Mouse (Mus musculus) B cell, adult 2 months (primary cell): ENCODE measurements at regions not wholly inside any gene's neighbourhood (a gene's known extent, or its start where the extent isn't known, plus 50 kb on each side); places are given as distances from the start of the nearest gene placed in this dataset.
A peak's percentile ranks its signal among the peaks of the same experiment; 100 is the strongest.

Experiments
- DNase-seq, 2 experiments: peaks; one replicate each; pipeline ENCODE4 v3.0.0; 2022

DNA sequence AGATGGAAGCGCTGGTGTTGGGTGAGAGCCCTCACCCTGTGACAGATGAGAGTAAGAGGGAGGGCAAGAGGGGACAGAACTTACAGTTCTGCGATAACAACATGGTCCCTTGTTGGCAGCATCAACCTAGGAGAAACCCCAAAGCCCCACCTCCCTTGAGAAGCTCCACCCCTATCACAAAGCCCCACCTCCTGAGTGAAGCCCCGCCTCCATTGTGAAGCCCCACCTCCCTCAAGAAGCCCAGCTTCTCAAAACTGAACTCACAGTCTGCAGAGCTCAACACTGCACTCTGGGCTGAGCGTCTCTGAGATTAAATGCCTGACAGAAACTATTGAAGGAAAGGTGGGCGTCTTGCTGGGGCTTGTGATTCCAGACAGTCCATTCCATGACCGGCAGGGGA is 131.6 kb downstream of the Cryba4 start:
- peak; percentile 27 to 52 for DNase-seq

- peak; percentile 31 to 43 for DNase-seq
Measured at GRCm38 (mm10) chr5:112121554-112121953, 130.8 kb downstream of the Cryba4 start.

DNA sequence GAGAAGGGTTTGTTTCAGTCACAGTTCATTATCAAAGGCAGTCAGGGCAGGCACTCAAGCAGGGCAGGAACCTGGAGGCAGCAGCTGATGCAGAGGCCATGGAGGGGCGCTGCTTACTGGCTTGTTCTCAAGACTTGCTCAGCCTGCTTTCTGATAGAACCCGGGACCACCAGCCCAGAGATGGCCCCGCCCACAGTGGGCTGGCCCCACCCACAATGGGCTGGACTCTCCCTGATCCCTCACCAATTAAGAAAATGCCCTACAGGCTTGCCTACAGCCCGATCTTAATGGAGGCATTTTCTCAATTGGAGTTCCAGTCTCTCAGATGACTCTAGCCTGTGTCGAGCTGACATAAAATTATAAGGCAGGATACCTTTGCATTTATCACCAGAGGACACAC is 129.7 kb downstream of the Cryba4 start:
- no peak for DNase-seq

GRCm38 (mm10) chr5:112127171-112127570 is 125.1 kb downstream of the Cryba4 start:
- peak in 1 of 2 experiments; percentile 5 for DNase-seq

- no peak for DNase-seq
Measured at GRCm38 (mm10) chr5:112132746-112133145, 119.6 kb downstream of the Cryba4 start.

DNA sequence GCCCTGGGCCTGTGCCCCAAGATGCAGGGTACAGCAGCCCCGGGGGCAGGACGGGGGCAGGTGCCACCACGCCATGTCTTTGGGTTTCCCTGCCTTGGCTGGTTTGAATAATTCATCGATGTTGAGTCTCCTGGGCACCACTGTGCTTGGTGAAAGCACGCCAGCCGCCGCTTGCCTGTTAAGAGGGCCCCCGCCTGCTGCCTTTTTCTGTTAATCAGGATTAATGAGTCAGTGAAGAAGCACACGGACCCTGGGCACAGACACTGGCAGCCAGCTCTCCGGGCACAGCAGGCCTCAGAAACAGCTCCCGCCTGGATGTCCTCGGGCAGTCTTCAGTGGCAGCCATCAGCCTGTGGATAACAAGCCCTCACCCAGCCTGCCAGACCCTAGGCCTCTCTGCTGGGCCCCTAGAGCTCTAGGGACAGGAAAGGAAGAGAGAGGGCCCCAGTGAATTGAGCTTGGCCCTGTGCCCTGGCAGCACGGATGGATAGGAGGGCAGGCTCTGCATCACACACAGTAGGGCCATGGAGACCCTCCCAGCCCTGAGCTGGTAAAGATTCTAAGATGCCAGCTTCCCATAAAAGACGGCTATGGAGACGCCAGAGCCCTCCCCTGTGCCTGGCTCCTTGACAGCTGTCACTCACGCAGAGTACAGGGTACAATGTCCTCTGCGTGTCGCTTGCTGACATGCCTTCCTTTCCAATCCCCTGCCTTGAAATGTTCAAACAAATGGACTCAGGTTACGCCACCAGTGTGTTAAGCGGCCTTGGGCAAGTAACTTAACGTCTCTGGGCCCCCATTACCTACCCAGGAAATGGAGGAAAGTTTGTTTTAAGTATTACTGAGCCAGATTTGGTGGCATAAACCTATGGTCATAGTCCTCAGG is 118.4 kb downstream of the Cryba4 start:
- no peak for DNase-seq

- no peak for DNase-seq
Measured at GRCm38 (mm10) chr5:112136646-112137045, 115.7 kb downstream of the Cryba4 start.

- DNase-seq = no peak
Measured at GRCm38 (mm10) chr5:112138246-112138645, 114.1 kb downstream of the Cryba4 start.

GRCm38 (mm10) chr5:112142731-112143130 is 109.6 kb downstream of the Cryba4 start:
- no peak for DNase-seq

- DNase-seq = no peak
Measured at GRCm38 (mm10) chr5:112143993-112144621, 108.2 kb downstream of the Cryba4 start.

DNA sequence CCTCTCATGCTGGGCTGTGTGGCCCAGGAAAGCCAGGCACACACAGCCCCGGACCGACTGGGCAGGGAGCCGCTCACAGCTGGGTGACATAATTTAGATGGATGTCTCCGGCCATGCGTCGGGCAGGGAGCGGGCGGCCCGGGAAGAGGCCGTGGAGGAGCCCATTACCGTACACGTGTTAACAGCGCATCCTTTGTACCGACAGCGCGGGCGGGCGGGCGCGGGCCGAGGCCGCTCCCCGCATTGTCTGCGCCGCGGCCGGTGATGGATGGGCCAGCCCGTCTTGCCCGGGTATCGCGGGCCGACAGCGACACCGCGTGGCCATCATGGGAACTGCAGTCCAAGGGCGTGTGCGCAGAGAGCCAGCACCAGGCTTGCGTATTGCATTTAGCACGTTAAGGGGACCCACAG is 98.6 kb downstream of the Cryba4 start:
- peak; percentile 85 to 86 for DNase-seq

GRCm38 (mm10) chr5:112154650-112155049 is 97.7 kb downstream of the Cryba4 start:
- no peak for DNase-seq

DNA sequence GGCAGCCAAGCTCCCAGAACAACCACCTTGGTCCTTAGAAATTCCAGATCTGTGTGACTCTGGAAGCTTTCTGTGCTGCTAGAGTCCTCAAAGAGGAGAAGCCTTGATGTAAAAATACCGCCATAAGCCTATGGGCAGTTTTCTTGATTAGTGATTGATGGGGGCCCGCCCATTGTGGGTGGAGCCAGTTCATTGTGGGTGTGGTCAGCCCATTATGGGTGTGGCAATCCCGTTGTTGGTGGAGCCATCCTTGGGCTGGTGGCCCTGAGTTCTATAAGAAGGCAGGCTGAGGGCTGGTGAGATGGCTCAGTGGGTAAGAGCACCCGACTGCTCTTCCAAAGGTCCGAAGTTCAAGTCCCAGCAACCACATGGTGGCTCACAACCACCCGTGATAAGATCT is 97.3 kb downstream of the Cryba4 start:
- DNase-seq = no peak

GRCm38 (mm10) chr5:112156005-112156404 is 96.3 kb downstream of the Cryba4 start:
- no peak for DNase-seq

DNA sequence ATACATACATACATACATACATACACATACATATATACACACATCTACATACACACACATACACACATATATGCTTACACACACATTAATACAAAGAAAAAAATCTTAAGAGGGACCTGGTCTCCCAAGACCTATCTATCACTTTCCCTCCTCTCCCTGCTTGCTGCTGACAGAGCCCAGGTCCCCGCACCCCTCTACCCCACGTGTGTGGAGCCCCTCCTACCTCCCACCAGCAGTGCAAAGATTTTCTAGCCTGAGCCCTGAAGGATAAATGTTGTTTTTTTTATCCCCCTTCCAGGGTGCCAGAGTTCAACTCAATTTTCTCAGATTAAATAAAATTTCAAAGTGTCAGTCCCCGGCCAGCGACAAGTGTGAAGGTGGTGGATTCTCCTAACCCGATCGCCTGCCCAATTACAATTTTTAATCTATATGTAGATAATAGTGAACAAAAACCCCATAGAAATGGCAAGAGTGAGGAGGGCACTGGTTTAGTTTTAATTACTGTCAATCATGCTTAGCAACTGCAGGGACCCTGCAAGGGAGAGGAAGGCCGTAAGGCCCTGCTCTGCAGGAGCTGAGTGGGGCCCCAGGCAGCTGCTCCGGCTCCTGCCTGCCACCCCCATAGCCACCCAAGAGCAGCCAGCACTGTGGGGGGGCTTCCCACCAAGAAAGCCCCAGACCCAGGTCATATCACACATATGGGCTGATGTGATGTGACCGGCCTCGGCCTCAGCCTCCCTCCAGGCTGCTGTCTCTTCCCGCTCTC is 85.7 kb downstream of the Cryba4 start:
- no peak for DNase-seq

GRCm38 (mm10) chr5:112167790-112168189 is 84.5 kb downstream of the Cryba4 start:
- DNase-seq = no peak

- DNase-seq = no peak
Measured at GRCm38 (mm10) chr5:112171325-112171724, 81.0 kb downstream of the Cryba4 start.

- DNase-seq = peak; percentile 38 to 49
Measured at GRCm38 (mm10) chr5:112179213-112180057, 72.9 kb downstream of the Cryba4 start.

GRCm38 (mm10) chr5:112182775-112183174 is 69.5 kb downstream of the Cryba4 start:
- peak; percentile 12 to 23 for DNase-seq

DNA sequence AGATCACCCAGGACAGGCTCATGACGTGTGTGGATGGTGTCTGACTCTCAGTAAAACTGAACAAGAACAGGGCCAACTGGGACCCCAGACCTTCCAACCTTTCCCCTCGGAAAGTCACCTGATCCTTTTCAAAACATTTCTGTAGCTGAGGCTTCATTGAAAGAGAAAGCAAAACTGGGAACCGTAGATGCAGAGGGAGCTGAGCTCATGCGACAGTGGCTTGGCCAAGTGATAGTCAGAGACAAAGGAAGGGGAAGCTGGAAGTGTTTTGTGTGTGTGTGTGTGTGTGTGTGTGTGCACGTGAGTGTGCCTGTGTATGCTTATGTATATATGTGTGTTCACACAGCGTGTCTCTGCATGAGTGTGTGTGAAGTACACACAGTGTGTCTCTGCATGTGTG is 56.7 kb downstream of the Cryba4 start:
- DNase-seq = no peak
